16 mouse cellular contexts compared by ENCODE assay signal in genomic region chr1:191281171-191281570, GRCm38 (mm10). TPM values are rescaled to one million over a fixed set of nuclear protein-coding genes. Genes with fewer than 3 reads are reported as not detected.
A peak's percentile ranks its signal among the peaks of the same experiment; 100 is the strongest.
DNase-seq lines count a peak whose midpoint lies in the region; ATAC-seq lines count a peak whose summit lies in the region.
"Had no signal": no experiment of that assay in that cellular context is flagged by ENCODE, and none has a peak within 500 bp of the region (broad histone marks: within the 10 kb centered on the region; RNA-seq: fewer than 3 reads in every experiment).

No protein-coding gene starts in this region.

- H3K9me3 ChIP-seq in midbrain, embryonic 11.5 days (ENCODE audit: control insufficient read depth, low read length) = no peaks in the 10 kb centered on the region
- H3K9me3 ChIP-seq in midbrain, embryonic 15.5 days = no peaks in the 10 kb centered on the region
- H3K9me3 ChIP-seq in limb, embryonic 10.5 days (replicated peaks) = no peaks in the 10 kb centered on the region
- H3K9me3 ChIP-seq: embryonic facial prominence, embryonic 10.5 days had no signal

- no peak overlapping the region for H3K27ac ChIP-seq in midbrain, embryonic 11.5 days (ENCODE audit: low read depth, low read length)
- no peak overlapping the region for H3K27ac ChIP-seq in midbrain, embryonic 15.5 days
- H3K27ac ChIP-seq in limb, embryonic 10.5 days = no peak overlapping the region
- H3K27ac ChIP-seq: embryonic facial prominence, embryonic 10.5 days; layer of hippocampus, adult 2 months had no signal

- no peak overlapping the region for H3K4me2 ChIP-seq in midbrain, embryonic 11.5 days
- no peak overlapping the region for H3K4me2 ChIP-seq in midbrain, embryonic 15.5 days

- ATAC-seq in midbrain, embryonic 11.5 days (ENCODE audit: low FRiP score) = no peak
- no peak for ATAC-seq in midbrain, embryonic 15.5 days (replicated peaks)
- ATAC-seq: hindbrain, embryonic 16.5 days had no signal

- no peaks in the 10 kb centered on the region for H3K4me1 ChIP-seq in midbrain, embryonic 11.5 days (ENCODE audit: control insufficient read depth, insufficient read depth, low read length)
- H3K4me1 ChIP-seq in midbrain, embryonic 15.5 days = no peaks in the 10 kb centered on the region
- no peaks in the 10 kb centered on the region for H3K4me1 ChIP-seq in limb, embryonic 10.5 days

- H3K27me3 ChIP-seq in midbrain, embryonic 11.5 days (ENCODE audit: control insufficient read depth, insufficient read depth, low read length) = no peaks in the 10 kb centered on the region
- no peaks in the 10 kb centered on the region for H3K27me3 ChIP-seq in midbrain, embryonic 15.5 days (replicated peaks)
- H3K27me3 ChIP-seq in splenic B cell, adult 2 months (ENCODE audit: control insufficient read depth, insufficient read depth, low read length, poor library complexity, severe bottlenecking) = no peaks in the 10 kb centered on the region
- H3K27me3 ChIP-seq in limb, embryonic 10.5 days (ENCODE audit: low read depth, poor library complexity, severe bottlenecking) = no peaks in the 10 kb centered on the region

- H3K4me3 ChIP-seq in midbrain, embryonic 11.5 days (ENCODE audit: low read depth, low read length) = no peak overlapping the region
- H3K4me3 ChIP-seq in midbrain, embryonic 15.5 days = no peak overlapping the region
- H3K4me3 ChIP-seq in limb, embryonic 10.5 days = no peak overlapping the region
- H3K4me3 ChIP-seq: embryonic facial prominence, embryonic 10.5 days; layer of hippocampus, adult 2 months had no signal

- peak; percentile 33 for DNase-seq in midbrain, embryonic 11.5 days (ENCODE audit: low spot score, missing footprints)
- DNase-seq in brain, adult 2 months (ENCODE audit: low read depth, low spot score) = peak; percentile 25
- DNase-seq in lung, postnatal 25 days (ENCODE audit: low spot score) = peak; percentile 62
- DNase-seq in splenic B cell, adult 2 months (ENCODE audit: low read depth, low spot score) = peak; percentile 64
- no peak for DNase-seq in limb, embryonic 10.5 days (ENCODE audit: low spot score)
- DNase-seq in kidney, adult 18-20 months = no peak
- DNase-seq: adrenal gland, adult 2 months; cerebellum, adult 11-12 months; kidney, adult 8-10 months; liver; right cerebral cortex, postnatal 14 days; thymus, postnatal 25 days had no signal

- H3K9ac ChIP-seq in midbrain, embryonic 11.5 days (ENCODE audit: low read length) = no peak overlapping the region
- no peak overlapping the region for H3K9ac ChIP-seq in midbrain, embryonic 15.5 days

- WGBS in midbrain, embryonic 11.5 days = 66% methylated on average over 7 of the region's 7 CpGs
- WGBS in midbrain, embryonic 15.5 days = 57% methylated on average over 7 of the region's 7 CpGs
- WGBS in limb, embryonic 10.5 days = 82% methylated on average over 7 of the region's 7 CpGs

- no peaks in the 10 kb centered on the region for H3K36me3 ChIP-seq in midbrain, embryonic 11.5 days (ENCODE audit: control insufficient read depth, insufficient read depth, low read length)
- no peaks in the 10 kb centered on the region for H3K36me3 ChIP-seq in midbrain, embryonic 15.5 days (replicated peaks)
- H3K36me3 ChIP-seq in splenic B cell, adult 2 months (ENCODE audit: control insufficient read depth, insufficient read depth, low read length, poor library complexity, severe bottlenecking) = no peaks in the 10 kb centered on the region
- no peaks in the 10 kb centered on the region for H3K36me3 ChIP-seq in limb, embryonic 10.5 days
- H3K36me3 ChIP-seq: embryonic facial prominence, embryonic 10.5 days had no signal

RNA-seq across cellular contexts. Expression of gene Nenf, which starts 36.8 kb away (rescaled TPM):
- 70.5 and 77.9 TPM in 2 replicates for polyA plus RNA-seq in midbrain, embryonic 11.5 days (2014; fragmentation: Nextera tagmentation; extraction: Ambion mirVana)
- polyA plus RNA-seq in midbrain, embryonic 15.5 days (2015; fragmentation: Nextera tagmentation; extraction: Ambion mirVana) = 111 and 123 TPM in 2 replicates
- polyA plus RNA-seq in limb, embryonic 10.5 days (2016; fragmentation: Nextera tagmentation; extraction: Ambion mirVana) = 50.3 and 53.7 TPM in 2 replicates

RNA-seq across cellular contexts. Expression of gene Tmem206, which starts 44.5 kb away (rescaled TPM):
- polyA plus RNA-seq in midbrain, embryonic 11.5 days (2014; fragmentation: Nextera tagmentation; extraction: Ambion mirVana) = 38.5 and 39.1 TPM in 2 replicates
- 43.2 and 44.5 TPM in 2 replicates for polyA plus RNA-seq in midbrain, embryonic 15.5 days (2015; fragmentation: Nextera tagmentation; extraction: Ambion mirVana)
- 25.6 and 27.0 TPM in 2 replicates for polyA plus RNA-seq in limb, embryonic 10.5 days (2016; fragmentation: Nextera tagmentation; extraction: Ambion mirVana)

Comparison
In these comparisons a context has a peak if more than half of its experiments do, and no peak if none do; other contexts are left out.
1. DNase-seq: peak in midbrain, embryonic 11.5 days (single experiment), brain, adult 2 months (single experiment), lung, postnatal 25 days (single experiment) and splenic B cell, adult 2 months (single experiment); none in limb, embryonic 10.5 days (single experiment) and kidney, adult 18-20 months (single experiment).